Mouse (Mus musculus): ENCODE results near the gene Irx2.

DNA sequence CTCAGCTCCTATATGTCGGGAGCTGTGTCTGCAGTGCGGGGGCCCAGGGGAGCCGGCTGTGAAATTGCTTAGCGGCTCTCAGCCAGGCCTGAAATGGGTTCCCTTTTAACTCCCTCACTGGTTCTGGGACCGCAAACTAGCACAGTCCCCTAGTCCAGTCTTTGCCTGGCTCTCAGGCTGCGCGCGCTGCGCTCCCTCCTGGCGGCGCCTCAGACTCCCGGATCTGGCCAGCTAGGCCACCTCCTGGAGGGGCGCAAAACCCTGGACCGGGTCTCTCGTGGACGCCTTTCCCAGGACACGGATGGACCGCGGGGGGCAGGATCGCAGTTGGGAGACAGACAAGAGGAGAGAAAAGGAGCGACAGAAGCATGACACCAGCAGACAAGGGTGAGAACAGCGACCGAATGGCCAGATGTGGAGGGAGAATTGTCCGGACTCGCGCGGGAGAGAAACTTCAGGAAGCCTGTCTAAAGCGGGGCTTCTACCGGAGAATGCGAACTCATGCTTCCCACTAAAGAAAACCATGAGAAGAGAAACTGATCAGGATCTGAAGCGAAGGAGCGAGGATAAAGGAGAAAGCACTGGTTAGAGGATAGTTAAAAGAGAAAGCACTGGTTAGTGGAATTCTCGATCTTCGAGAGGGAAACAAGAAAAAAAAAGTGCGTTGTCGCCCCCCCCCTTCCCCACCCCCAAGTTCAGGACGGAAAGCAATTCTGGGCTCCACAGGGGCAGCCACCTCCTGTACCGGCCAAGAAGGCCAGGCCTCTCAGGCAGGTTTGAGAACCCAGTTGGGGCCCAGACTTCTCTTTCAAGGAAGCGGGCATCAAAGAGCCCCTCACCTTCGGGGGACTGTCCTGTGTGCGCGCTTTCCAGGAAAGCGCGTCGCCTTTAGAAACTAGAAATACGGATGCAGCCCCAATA lies 4.4 kb upstream of the Irx2 start:
- TF ChIP-seq CTCF (conservative IDR thresholded peaks at IDR 0.05; ENCODE audit: insufficient read depth, insufficient read length, low read depth, low read length) (no peak), POLR2A (IDR thresholded peaks at IDR 0.05; ENCODE audit: low read depth, low read length) (no peak)

Data from kidney, adult 2 months (tissue).